Mouse (Mus musculus) G1E (cell line): ENCODE data around the gene Ralgds.

ENCODE experiments used
- CTCF ChIP-seq: IDR thresholded peaks from 2 replicates; pipeline ENCODE4 v1.5.1; 2012; ENCODE audit warnings: low read depth, low read length, inconsistent platforms, mixed read lengths
- TAL1 ChIP-seq: conservative IDR thresholded peaks from 2 replicates; pipeline ENCODE4 v1.6.1; 2012; ENCODE audit warnings: low read depth, low read length, inconsistent platforms, mixed read lengths

- TF ChIP-seq CTCF: no peak
- no peak for TF ChIP-seq TAL1
Observed at GRCm38 (mm10) chr2:28522166-28522565, 9.2 kb downstream of the Ralgds start.
